Mouse (Mus musculus) right cerebral cortex, postnatal 10 days (tissue): Measurements from ENCODE around the gene Theg.

Experiments
- DNase-seq, 2 experiments: peaks; one replicate each; pipeline ENCODE4 v3.0.0; 2021; ENCODE audit warnings: low spot score in 2 of 2

Gene Theg

GRCm38 (mm10) chr10:79556951-79557350 lies 30.2 kb downstream of the Theg start:
- peak; percentile 11 to 18 for DNase-seq

GRCm38 (mm10) chr10:79555238-79555724 lies 31.9 kb downstream of the Theg start:
- DNase-seq: peak in 1 of 2 experiments; percentile 22

- peak; percentile 91 for DNase-seq
Measured at GRCm38 (mm10) chr10:79554330-79555237, 32.5 kb downstream of the Theg start, which contains the start of gene Mier2. TSS of gene Mier2 (minus strand) at chr10:79555199.

- peak; percentile 20 to 25 for DNase-seq
Measured at GRCm38 (mm10) chr10:79553691-79554090, 33.4 kb downstream of the Theg start.

- peak; percentile 17 to 22 for DNase-seq
Measured at GRCm38 (mm10) chr10:79553176-79553575, 34.0 kb downstream of the Theg start.

- peak in 1 of 2 experiments; percentile 17 for DNase-seq
Measured at GRCm38 (mm10) chr10:79552531-79552930, 34.6 kb downstream of the Theg start.

- peak in 1 of 2 experiments; percentile 15 for DNase-seq
Measured at GRCm38 (mm10) chr10:79550366-79550765, 36.8 kb downstream of the Theg start.

GRCm38 (mm10) chr10:79548971-79549723 lies 38.0 kb downstream of the Theg start:
- DNase-seq: peak; percentile 17 to 26

- no peak for DNase-seq
Measured at GRCm38 (mm10) chr10:79548546-79548945, 38.6 kb downstream of the Theg start.

- DNase-seq: peak; percentile 15 to 20
Measured at GRCm38 (mm10) chr10:79547148-79547675, 39.9 kb downstream of the Theg start.

GRCm38 (mm10) chr10:79546483-79546882 lies 40.6 kb downstream of the Theg start:
- DNase-seq: peak in 1 of 2 experiments; percentile 13

- peak in 1 of 2 experiments; percentile 14 for DNase-seq
Measured at GRCm38 (mm10) chr10:79545891-79546290, 41.2 kb downstream of the Theg start.

- DNase-seq: peak; percentile 12 to 19
Measured at GRCm38 (mm10) chr10:79544631-79545030, 42.5 kb downstream of the Theg start.

- peak; percentile 17 to 24 for DNase-seq
Measured at GRCm38 (mm10) chr10:79543884-79544597, 43.1 kb downstream of the Theg start.

GRCm38 (mm10) chr10:79542171-79542570 lies 45.0 kb downstream of the Theg start:
- DNase-seq: peak; percentile 18

- peak in 1 of 2 experiments; percentile 22 for DNase-seq
Measured at GRCm38 (mm10) chr10:79541522-79541921, 45.6 kb downstream of the Theg start.

- peak in 1 of 2 experiments; percentile 26 for DNase-seq
Measured at GRCm38 (mm10) chr10:79540746-79541145, 46.4 kb downstream of the Theg start.

GRCm38 (mm10) chr10:79539701-79540495 lies 47.2 kb downstream of the Theg start:
- peak; percentile 18 to 22 for DNase-seq

- DNase-seq: peak in 1 of 2 experiments; percentile 23
Measured at GRCm38 (mm10) chr10:79538873-79539272, 48.3 kb downstream of the Theg start.

- DNase-seq: peak in 1 of 2 experiments; percentile 40
Measured at GRCm38 (mm10) chr10:79538323-79538722, 48.8 kb downstream of the Theg start.
